Mouse (Mus musculus) left cerebral cortex, adult 11 months (tissue): ENCODE measurements around the gene Lgmn.

Source experiments
- DNase-seq: peaks from one replicate; pipeline ENCODE4 v3.0.0; 2022; ENCODE audit warnings: low spot score

Lgmn gene

GRCm38 (mm10) chr12:102345031-102345815 is 94.4 kb downstream of the Lgmn start:
- DNase-seq: no peak
